Mouse (Mus musculus): ENCODE results near the gene Eras. TPM values are rescaled to one million over a fixed set of nuclear protein-coding genes. Genes with fewer than 3 reads are reported as not detected.
A peak's percentile ranks its signal among the peaks of the same experiment; 100 is the strongest.
"Not testable (repeated sequence)": the region's sequence is repeated elsewhere in the genome, so short reads cannot be mapped to it uniquely, and the experiment has no call there.

The Eras gene
- polyA plus RNA-seq, 1 experiment from 2014 or later: not detected

DNA sequence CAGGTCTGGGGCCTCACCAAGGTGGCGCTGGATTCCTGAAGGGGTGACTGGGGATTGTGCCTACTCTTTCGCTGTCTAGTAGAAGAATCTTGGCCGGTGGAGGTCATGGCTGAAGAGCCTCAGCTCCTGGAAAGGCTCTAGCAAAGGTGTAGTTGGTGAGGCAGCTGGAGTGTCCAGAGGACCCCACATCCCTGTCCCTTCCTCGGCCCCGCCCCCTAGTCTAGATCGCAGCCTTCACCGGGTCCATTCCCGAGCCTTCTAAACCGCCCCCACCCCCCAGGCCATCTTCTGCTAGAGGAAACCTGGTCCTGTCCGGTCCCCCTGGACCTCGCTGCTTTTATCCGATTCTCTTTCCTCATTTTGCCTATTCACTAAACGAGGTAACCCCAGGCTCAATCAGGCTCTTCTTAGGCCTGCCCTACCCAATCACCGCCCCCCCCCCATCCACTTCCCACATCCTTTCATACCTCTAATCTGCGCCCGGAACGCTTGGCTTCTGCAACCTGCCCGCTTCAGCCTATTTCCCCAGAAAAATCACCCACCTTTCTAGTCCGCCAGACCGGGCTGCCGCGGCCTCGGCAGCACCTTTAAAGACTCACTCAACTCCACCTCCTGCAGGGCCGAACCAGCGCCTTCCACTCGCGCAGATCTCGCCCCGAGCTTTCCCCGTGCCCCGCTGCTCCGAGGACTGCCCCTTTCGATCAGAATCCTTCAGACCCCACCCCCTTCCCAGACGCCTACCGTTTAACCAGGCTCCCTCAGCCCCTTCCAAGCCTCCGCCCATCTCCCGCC lies 18.9 kb upstream of the Eras start, which contains the start of gene Hdac6:
Gene Hdac6 (minus strand): TSS at position 782 of the 792 bp plus-strand sequence.
- peak within 1 kb of the TSS; percentile 44; the same call in 1 of the 2 replicates for H3K27ac ChIP-seq (replicated peaks)
- ATAC-seq (ENCODE audit: insufficient number of reproducible peaks, low FRiP score, low TSS enrichment, low read depth): peak; percentile 30

DNA sequence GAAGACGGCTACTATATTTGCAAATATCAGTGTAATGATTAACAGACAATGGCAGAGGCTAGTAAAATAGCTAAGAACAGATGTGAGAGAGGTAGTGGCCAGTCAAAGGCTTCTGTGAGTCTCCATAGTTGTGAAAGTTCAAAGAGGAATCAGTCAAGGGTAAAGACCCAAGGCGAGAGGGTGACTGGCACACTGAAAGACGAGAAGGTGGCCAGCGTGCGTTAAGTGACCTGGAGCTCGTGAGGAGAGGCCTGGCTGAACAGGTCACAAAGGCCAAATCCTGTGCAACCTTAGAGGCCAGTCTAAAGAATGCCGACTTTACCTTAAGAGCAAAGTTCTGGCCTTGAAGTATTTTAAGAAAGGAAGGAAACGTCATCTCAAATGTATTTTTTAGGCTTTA lies 17.2 kb upstream of the Eras start:
- Histone ChIP-seq H3K4me3 (replicated peaks) (no peak overlapping the region), H3K27me3 (no peaks in the 10 kb centered on the region), H3K4me2 (replicated peaks) (no peak overlapping the region), H3K27ac (replicated peaks) (no peak overlapping the region), H3K36me3 (peaks cover 3% of the 10 kb centered on the region; the same call in 1 of the 2 replicates), H3K9me3 (replicated peaks) (no peaks in the 10 kb centered on the region), H3K4me1 (no peaks in the 10 kb centered on the region), H3K9ac (no peak overlapping the region)
- ATAC-seq (ENCODE audit: insufficient number of reproducible peaks, low FRiP score, low TSS enrichment, low read depth): no peak
- 65% methylated on average over 8 of the region's 8 CpGs for WGBS

More for the DNA sequence above, 18.9 kb upstream of the Eras start, which contains the start of gene Hdac6:
- Histone ChIP-seq H3K36me3 (no peaks in the 10 kb centered on the region), H3K4me2 (replicated peaks) (peak within 1 kb of the TSS; percentile 51), H3K9me3 (replicated peaks) (no peaks in the 10 kb centered on the region), H3K4me1 (no peaks in the 10 kb centered on the region), H3K9ac (peak within 1 kb of the TSS; percentile 33; the same call in 1 of the 2 replicates), H3K27me3 (no peaks in the 10 kb centered on the region), H3K4me3 (replicated peaks) (peak within 1 kb of the TSS; percentile 53)
- WGBS: 15% methylated on average over 36 of the region's 37 CpGs

DNA sequence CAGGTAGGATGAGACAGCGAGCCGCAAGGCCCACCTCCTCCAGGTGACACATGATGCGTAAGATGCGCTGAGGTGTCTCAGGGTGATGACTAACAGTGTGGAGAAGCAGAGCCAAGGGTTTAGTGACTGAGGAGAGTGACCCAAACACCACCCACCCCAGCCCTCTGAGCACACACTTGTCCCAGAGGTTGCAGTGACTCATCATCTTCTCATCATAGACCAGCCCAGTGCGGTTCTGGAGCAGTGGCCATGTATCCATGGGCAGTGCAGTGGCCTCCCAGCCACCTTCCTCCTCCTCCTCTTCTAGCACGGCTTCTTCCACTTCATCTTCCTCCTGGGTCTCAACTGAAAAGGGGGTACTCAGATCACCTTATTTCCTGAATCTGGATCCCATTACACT lies 9.3 kb upstream of the Eras start:
- H3K9me3 ChIP-seq (replicated peaks): no peaks in the 10 kb centered on the region
- no peaks in the 10 kb centered on the region for H3K27me3 ChIP-seq
- ATAC-seq (ENCODE audit: insufficient number of reproducible peaks, low FRiP score, low TSS enrichment, low read depth): no peak
- H3K4me1 ChIP-seq: no peaks in the 10 kb centered on the region
- 86% methylated on average over 6 of the region's 6 CpGs for WGBS
- no peak overlapping the region for H3K27ac ChIP-seq (replicated peaks)
- H3K9ac ChIP-seq: no peak overlapping the region
- no peak overlapping the region for H3K4me3 ChIP-seq (replicated peaks)
- H3K36me3 ChIP-seq: peaks cover 13% of the 10 kb centered on the region; the same call in 1 of the 2 replicates
- no peak overlapping the region for H3K4me2 ChIP-seq (replicated peaks)

DNA sequence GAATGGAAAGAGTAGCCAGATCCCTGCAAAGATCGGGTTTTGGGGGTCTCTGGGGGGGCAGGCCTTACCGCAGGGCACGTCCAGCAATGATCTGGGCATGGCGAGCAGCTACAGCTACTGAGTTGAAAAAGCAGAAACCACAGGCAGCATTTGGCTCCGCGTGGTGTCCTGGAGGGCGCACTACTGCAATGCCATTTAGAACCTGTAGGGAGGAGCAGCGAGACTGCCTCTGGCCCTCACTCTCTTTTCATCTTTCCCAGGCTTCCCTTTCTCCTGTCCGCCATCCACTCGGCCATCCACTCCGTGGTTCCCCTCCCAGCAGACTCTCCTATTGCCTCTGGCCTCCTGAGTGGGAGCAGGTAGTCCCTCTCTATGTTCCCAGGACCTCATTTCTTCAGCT lies 8.5 kb upstream of the Eras start:
- no peaks in the 10 kb centered on the region for H3K27me3 ChIP-seq
- no peak for ATAC-seq (ENCODE audit: insufficient number of reproducible peaks, low FRiP score, low TSS enrichment, low read depth)
- H3K27ac ChIP-seq (replicated peaks): no peak overlapping the region
- H3K4me2 ChIP-seq (replicated peaks): no peak overlapping the region
- H3K9me3 ChIP-seq (replicated peaks): no peaks in the 10 kb centered on the region
- no peak overlapping the region for H3K4me3 ChIP-seq (replicated peaks)
- H3K9ac ChIP-seq: no peak overlapping the region
- peaks cover 11% of the 10 kb centered on the region; the same call in 1 of the 2 replicates for H3K36me3 ChIP-seq
- no peaks in the 10 kb centered on the region for H3K4me1 ChIP-seq
- WGBS: 52% methylated on average over 11 of the region's 11 CpGs

DNA sequence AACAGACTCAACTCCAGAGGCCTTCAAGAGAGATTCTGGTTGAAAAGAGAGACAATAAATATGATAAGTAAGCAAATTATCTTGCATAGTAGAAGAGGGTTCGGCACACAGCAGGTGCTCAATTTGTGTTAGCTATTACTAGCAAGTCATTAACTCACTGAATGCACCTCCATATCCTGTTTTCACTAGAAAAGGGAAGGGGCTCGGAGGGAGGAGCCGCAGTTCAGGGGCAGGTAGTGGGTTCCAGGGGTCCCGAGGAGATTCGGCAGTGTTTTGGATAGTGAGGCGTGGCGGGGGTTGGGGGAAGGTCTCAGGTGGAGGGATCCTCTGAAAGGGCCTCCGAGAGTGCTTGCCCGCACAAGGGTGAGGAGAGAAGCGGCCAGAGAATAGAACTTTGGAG lies 1.3 kb downstream of the Eras start:
- H3K4me1 ChIP-seq: peaks cover 4% of the 10 kb centered on the region
- H3K4me2 ChIP-seq (replicated peaks): no peak overlapping the region
- no peak overlapping the region for H3K9ac ChIP-seq
- no peaks in the 10 kb centered on the region for H3K9me3 ChIP-seq (replicated peaks)
- H3K36me3 ChIP-seq: peaks cover 4% of the 10 kb centered on the region; the same call in 1 of the 2 replicates
- WGBS: 15% methylated on average over 10 of the region's 10 CpGs
- ATAC-seq (ENCODE audit: insufficient number of reproducible peaks, low FRiP score, low TSS enrichment, low read depth): no peak
- H3K27me3 ChIP-seq: peaks cover 58% of the 10 kb centered on the region
- no peak overlapping the region for H3K4me3 ChIP-seq (replicated peaks)
- H3K27ac ChIP-seq (replicated peaks): no peak overlapping the region

DNA sequence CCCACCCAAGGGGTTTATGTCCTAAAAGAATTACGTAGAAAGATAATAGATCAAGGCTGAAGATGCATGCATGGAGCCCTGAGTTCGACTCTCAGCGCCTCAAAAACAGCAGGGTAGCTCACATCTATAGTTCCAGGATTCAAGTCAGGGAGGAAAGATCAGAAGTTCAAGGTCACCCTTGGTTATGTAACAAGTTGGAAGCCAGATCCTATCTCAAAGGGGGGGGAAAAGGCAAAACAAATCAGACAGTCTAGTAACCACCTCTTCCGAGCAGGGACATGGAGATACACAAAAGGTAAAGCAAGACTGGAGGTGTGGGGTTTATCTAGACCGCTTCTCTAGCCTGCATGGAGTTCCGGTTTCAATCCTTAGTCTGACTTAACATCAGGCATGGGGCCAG lies 2.1 kb downstream of the Eras start:
- 72% methylated on average over 6 of the region's 6 CpGs for WGBS
- Histone ChIP-seq H3K4me1 (peaks cover 8% of the 10 kb centered on the region), H3K9ac (no peak overlapping the region), H3K27ac (replicated peaks) (no peak overlapping the region), H3K27me3 (peaks cover 66% of the 10 kb centered on the region), H3K4me2 (replicated peaks) (no peak overlapping the region), H3K36me3 (peaks cover under 1% of the 10 kb centered on the region; the same call in 1 of the 2 replicates), H3K9me3 (replicated peaks) (no peaks in the 10 kb centered on the region), H3K4me3 (replicated peaks) (no peak overlapping the region)
- ATAC-seq (ENCODE audit: insufficient number of reproducible peaks, low FRiP score, low TSS enrichment, low read depth): no peak

DNA sequence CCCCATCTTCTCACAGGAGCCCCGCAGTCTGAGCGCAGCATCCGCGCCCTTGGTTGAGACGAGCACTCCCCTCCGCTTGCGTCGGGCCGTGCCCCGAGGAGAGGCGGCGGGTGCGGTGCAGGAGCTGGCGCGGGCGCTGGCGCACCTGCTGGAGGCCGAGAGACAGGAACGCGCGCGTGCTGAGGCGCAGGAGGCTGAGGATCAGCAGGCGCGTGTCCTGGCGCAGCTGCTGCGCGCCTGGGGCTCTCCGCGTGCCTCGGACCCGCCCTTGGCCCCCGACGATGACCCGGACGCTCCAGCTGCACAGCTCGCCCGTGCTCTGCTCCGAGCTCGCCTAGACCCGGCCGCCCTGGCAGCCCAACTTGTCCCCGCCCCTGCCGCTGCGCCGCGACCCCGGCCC lies 6.4 kb downstream of the Eras start:
- peak overlapping the region; percentile 41 for H3K4me2 ChIP-seq (replicated peaks)
- peaks cover 8% of the 10 kb centered on the region for H3K4me1 ChIP-seq
- H3K9ac ChIP-seq: no peak overlapping the region
- no peaks in the 10 kb centered on the region for H3K9me3 ChIP-seq (replicated peaks)
- no peaks in the 10 kb centered on the region for H3K36me3 ChIP-seq
- H3K27me3 ChIP-seq: peaks cover 65% of the 10 kb centered on the region
- no peak overlapping the region for H3K27ac ChIP-seq (replicated peaks)
- no peak; the same call in 1 of the 2 replicates for ATAC-seq (ENCODE audit: insufficient number of reproducible peaks, low FRiP score, low TSS enrichment, low read depth)
- 10% methylated on average over 42 of the region's 48 CpGs for WGBS
- peak overlapping the region; percentile 31 for H3K4me3 ChIP-seq (replicated peaks)

DNA sequence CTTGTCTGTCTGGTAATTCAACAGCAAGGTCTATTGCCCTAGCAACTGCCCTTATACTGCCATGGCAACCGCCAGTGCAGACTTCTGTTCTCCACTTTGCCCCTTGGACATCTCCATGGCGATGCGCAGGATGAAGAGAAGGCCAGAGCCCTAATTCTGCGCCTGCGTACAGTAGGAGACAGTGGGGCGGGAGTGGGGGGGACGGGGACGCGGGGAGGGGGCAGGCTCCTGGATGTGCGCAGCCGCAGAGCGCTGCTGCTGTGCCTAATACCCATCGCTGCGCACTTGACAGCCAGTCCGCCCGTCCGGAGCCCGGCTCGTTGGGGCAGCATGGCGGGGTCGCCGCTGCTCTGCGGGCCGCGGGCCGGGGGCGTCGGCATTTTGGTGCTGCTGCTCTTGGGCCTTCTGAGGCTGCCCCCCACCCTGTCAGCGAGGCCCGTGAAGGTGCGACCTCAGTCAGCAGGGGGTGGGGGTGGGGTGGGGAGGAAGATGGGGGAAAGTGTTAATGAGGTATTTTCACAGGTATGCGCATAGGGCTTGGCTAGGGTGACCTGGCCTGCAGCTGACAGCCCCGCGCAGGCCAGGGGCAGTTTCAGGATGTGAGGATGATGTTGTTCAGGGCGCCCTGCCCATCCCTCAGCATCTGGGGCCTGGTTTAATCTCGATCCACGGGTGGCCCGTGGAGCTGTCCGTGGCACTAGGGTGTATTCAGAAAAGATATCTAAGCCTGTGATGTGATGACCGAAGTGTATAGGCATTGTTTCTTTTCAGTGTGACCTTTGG lies 8.6 kb downstream of the Eras start, which contains the start of gene Pcsk1n:
Gene Pcsk1n (plus strand): TSS at position 222 of the 783 bp plus-strand sequence.
- Histone ChIP-seq H3K36me3 (no peaks in the 10 kb centered on the region), H3K27me3 (peaks cover 50% of the 10 kb centered on the region), H3K4me1 (peaks cover 8% of the 10 kb centered on the region), H3K4me2 (replicated peaks) (peak within 1 kb of the TSS; percentile 38), H3K9me3 (replicated peaks) (no peaks in the 10 kb centered on the region), H3K27ac (replicated peaks) (no peak within 1 kb of the TSS), H3K9ac (no peak within 1 kb of the TSS), H3K4me3 (replicated peaks) (peak within 1 kb of the TSS; percentile 22)
- WGBS: 19% methylated on average over 31 of the region's 40 CpGs
- ATAC-seq (ENCODE audit: insufficient number of reproducible peaks, low FRiP score, low TSS enrichment, low read depth): no peak

DNA sequence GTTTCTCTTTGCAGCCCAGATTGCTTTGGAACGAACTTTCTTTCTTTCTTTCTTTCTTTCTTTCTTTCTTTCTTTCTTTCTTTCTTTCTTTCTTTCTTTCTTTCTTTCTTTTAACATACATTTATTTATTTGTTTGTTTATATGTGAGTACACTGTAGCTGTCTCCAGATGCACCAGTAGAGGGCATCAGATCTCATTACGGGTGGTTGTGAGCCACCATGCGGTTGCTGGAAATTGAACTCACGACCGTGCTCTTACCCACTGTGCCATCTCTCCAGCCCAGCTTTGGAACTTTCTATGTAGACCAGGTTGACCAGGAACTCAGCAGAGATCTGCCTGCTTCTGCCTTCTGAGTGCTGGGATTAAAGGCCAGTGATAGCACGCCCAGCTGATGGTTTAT lies 10.4 kb downstream of the Eras start:
- not testable (repeated sequence) for H3K36me3 ChIP-seq; H3K4me1 ChIP-seq; H3K9me3 ChIP-seq (replicated peaks); H3K9ac ChIP-seq; H3K4me2 ChIP-seq (replicated peaks); ATAC-seq (ENCODE audit: insufficient number of reproducible peaks, low FRiP score, low TSS enrichment, low read depth); H3K4me3 ChIP-seq (replicated peaks); H3K27ac ChIP-seq (replicated peaks)
- 72% methylated on average over 6 of the region's 6 CpGs for WGBS
- H3K27me3 ChIP-seq: peaks cover 34% of the 10 kb centered on the region

DNA sequence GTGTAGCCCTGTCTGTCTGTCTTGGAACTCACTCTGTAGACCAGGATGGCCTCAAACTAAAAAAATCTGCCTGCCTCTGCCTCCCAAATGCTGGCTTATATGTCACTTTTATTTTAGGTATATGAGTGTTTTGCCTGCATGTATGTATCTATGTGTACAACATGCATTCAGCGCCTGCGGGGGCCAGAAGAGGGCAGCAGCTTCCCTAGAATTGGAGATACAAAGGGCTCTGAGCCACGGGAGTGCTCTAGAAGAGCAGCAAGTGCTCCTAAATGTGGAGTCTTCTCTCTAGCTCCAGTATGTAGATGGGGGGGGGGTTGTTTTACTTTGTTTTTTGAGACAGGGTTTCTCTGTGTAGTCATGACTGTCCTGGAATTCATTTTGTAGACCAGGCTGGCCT lies 12.7 kb downstream of the Eras start:
- ATAC-seq (ENCODE audit: insufficient number of reproducible peaks, low FRiP score, low TSS enrichment, low read depth); H3K4me2 ChIP-seq (replicated peaks); H3K9me3 ChIP-seq (replicated peaks); H3K4me3 ChIP-seq (replicated peaks); H3K36me3 ChIP-seq; H3K27ac ChIP-seq (replicated peaks); H3K4me1 ChIP-seq; H3K9ac ChIP-seq: not testable (repeated sequence)
- H3K27me3 ChIP-seq: peaks cover 13% of the 10 kb centered on the region
- 22% methylated on average over 3 of the region's 3 CpGs for WGBS

DNA sequence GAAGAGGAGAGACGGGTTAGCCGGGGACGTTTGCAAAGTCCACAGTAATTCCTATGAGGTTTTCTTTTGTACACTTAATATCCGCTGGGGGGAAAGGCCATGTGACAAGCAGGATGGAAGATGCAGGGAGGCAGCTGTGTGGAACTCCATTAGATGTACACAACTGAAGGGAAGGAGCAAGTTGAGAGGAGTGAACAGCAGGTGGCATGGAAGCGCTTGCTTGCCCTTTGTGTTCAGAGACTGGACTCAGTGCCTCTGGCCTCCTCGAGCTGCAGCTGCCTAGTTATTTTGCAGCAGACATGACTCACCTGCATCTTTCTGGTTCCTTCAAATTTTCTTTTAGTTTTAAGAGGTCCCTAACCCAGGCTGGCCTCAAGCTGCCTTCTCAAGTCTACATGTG lies 17.9 kb downstream of the Eras start:
- Histone ChIP-seq H3K27me3 (no peaks in the 10 kb centered on the region), H3K4me2 (replicated peaks) (no peak overlapping the region), H3K4me1 (no peaks in the 10 kb centered on the region), H3K4me3 (replicated peaks) (no peak overlapping the region), H3K9me3 (replicated peaks) (no peaks in the 10 kb centered on the region), H3K27ac (replicated peaks) (no peak overlapping the region), H3K36me3 (peaks cover 4% of the 10 kb centered on the region; the same call in 1 of the 2 replicates), H3K9ac (no peak overlapping the region)
- no peak for ATAC-seq (ENCODE audit: insufficient number of reproducible peaks, low FRiP score, low TSS enrichment, low read depth)
- 46% methylated on average over 6 of the region's 6 CpGs for WGBS

Measured in embryonic facial prominence, embryonic 15.5 days (tissue).